8 mouse cellular contexts compared by ENCODE assay signal in genomic region chr13:61804168-61804874, GRCm38 (mm10).
A peak's percentile ranks its signal among the peaks of the same experiment; 100 is the strongest.
DNase-seq lines count a peak whose midpoint lies in the region; ATAC-seq lines count a peak whose summit lies in the region.
"Not testable (repeated sequence)": the region's sequence is repeated elsewhere in the genome, so short reads cannot be mapped to it uniquely, and the experiment has no call there.

No protein-coding gene starts in this region.

- H3K27me3 ChIP-seq in embryonic facial prominence, embryonic 15.5 days; limb, embryonic 13.5 days; midbrain, embryonic 11.5 days (ENCODE audit: control insufficient read depth, insufficient read depth, low read length): not testable (repeated sequence)

- H3K9me3 ChIP-seq in embryonic facial prominence, embryonic 15.5 days (replicated peaks); limb, embryonic 13.5 days; midbrain, embryonic 11.5 days (ENCODE audit: control insufficient read depth, low read length): not testable (repeated sequence)

- DNase-seq in adrenal gland, postnatal 36 days, result peak; percentile 60 to 61
- peak; percentile 39 to 46 for DNase-seq in heart, adult 9 months (ENCODE audit: low spot score in 2 of 2)
- peak; percentile 39 for DNase-seq in kidney, adult 18-20 months
- DNase-seq in midbrain, embryonic 11.5 days (ENCODE audit: low spot score, missing footprints), result peak; percentile 93
- peak; percentile 0 for DNase-seq in right cerebral cortex, postnatal 36 days (ENCODE audit: low spot score in 2 of 2)
- peak; percentile 8 for DNase-seq in urinary bladder, postnatal 25 days (ENCODE audit: low spot score)

- peak overlapping the region; percentile 48 for H3K9ac ChIP-seq in embryonic facial prominence, embryonic 15.5 days
- peak overlapping the region; percentile 79 for H3K9ac ChIP-seq in limb, embryonic 13.5 days
- H3K9ac ChIP-seq in midbrain, embryonic 11.5 days (ENCODE audit: low read length), result peak overlapping the region; percentile 65

- peak overlapping the region; percentile 65 for H3K4me3 ChIP-seq in embryonic facial prominence, embryonic 15.5 days (replicated peaks)
- peak overlapping the region; percentile 64 for H3K4me3 ChIP-seq in limb, embryonic 13.5 days
- H3K4me3 ChIP-seq in midbrain, embryonic 11.5 days (ENCODE audit: low read depth, low read length), result peak overlapping the region; percentile 46

- WGBS in embryonic facial prominence, embryonic 15.5 days, result 1% methylated on average over 19 of the region's 19 CpGs
- 1% methylated on average over 19 of the region's 19 CpGs for WGBS in limb, embryonic 13.5 days
- 2% methylated on average over 19 of the region's 19 CpGs for whole genome bisulfite sequencing in midbrain, embryonic 11.5 days

- not testable (repeated sequence) for H3K4me1 ChIP-seq in embryonic facial prominence, embryonic 15.5 days; limb, embryonic 13.5 days; midbrain, embryonic 11.5 days (ENCODE audit: control insufficient read depth, insufficient read depth, low read length)

- peak overlapping the region; percentile 51 for H3K4me2 ChIP-seq in embryonic facial prominence, embryonic 15.5 days (replicated peaks)
- peak overlapping the region; percentile 61 for H3K4me2 ChIP-seq in limb, embryonic 13.5 days (replicated peaks)
- H3K4me2 ChIP-seq in midbrain, embryonic 11.5 days, result peak overlapping the region; percentile 44

- not testable (repeated sequence) for H3K36me3 ChIP-seq in embryonic facial prominence, embryonic 15.5 days; midbrain, embryonic 11.5 days (ENCODE audit: control insufficient read depth, insufficient read depth, low read length)
- H3K36me3 ChIP-seq in limb, embryonic 13.5 days, result peaks cover 12% of the 10 kb centered on the region

- ATAC-seq in embryonic facial prominence, embryonic 15.5 days (ENCODE audit: insufficient number of reproducible peaks, low FRiP score, low TSS enrichment, low read depth), result not testable (repeated sequence)
- ATAC-seq in limb, embryonic 13.5 days (ENCODE audit: low FRiP score, low read depth), result peak; percentile 54; the same call in 1 of the 2 replicates
- ATAC-seq in midbrain, embryonic 11.5 days (ENCODE audit: low FRiP score), result peak; percentile 69

- peak overlapping the region; percentile 60; the same call in 1 of the 2 replicates for H3K27ac ChIP-seq in embryonic facial prominence, embryonic 15.5 days (replicated peaks)
- H3K27ac ChIP-seq in limb, embryonic 13.5 days; midbrain, embryonic 11.5 days (ENCODE audit: low read depth, low read length): not testable (repeated sequence)

Comparison
In these comparisons a context has a peak if more than half of its experiments do, and no peak if none do; other contexts are left out.
1. DNase-seq: peak in every context shown above with its lines; median percentile 93 in midbrain, embryonic 11.5 days; 60 in adrenal gland, postnatal 36 days; 42 in heart, adult 9 months; 39 in kidney, adult 18-20 months; 8 in urinary bladder, postnatal 25 days; 0 in right cerebral cortex, postnatal 36 days.